Mouse (Mus musculus) spleen, adult 2 months (tissue): ENCODE measurements around the gene Rorb. TPM values are rescaled to one million over a fixed set of nuclear protein-coding genes. Genes with fewer than 3 reads are reported as not detected.

Experiments used
- DNase-seq, 2 experiments: peaks; one replicate each; pipeline versions ENCODE4 v3.0.0 to v3.0.0-alpha.2; 2012 to 2021; ENCODE audit warnings: low spot score in 2 of 2, low read depth in 1 of 2
- H3K27ac ChIP-seq: fragments of 200-500 bp; 2 replicates; pipeline ENCODE4 v1.5.1; 2012; ENCODE audit warnings: low read length, inconsistent platforms; ENCODE audit not compliant: insufficient read depth
- H3K27me3 ChIP-seq: fragments of 200-500 bp; 2 replicates; pipeline ENCODE4 v1.6.1; 2012; ENCODE audit warnings: mild to moderate bottlenecking, moderate library complexity, low read length, inconsistent platforms; ENCODE audit not compliant: control insufficient read depth, insufficient read depth
- H3K36me3 ChIP-seq: fragments of 200-500 bp; 2 replicates; pipeline ENCODE4 v1.6.1; 2012; ENCODE audit warnings: mild to moderate bottlenecking, low read length, inconsistent platforms; ENCODE audit not compliant: control insufficient read depth, insufficient read depth
- H3K4me1 ChIP-seq: fragments of 200-500 bp; 2 replicates; pipeline ENCODE4 v1.6.1; 2011; ENCODE audit warnings: inconsistent platforms; ENCODE audit not compliant: control insufficient read depth, insufficient read depth, insufficient read length
- H3K4me3 ChIP-seq: fragments of 200-500 bp; 2 replicates; pipeline ENCODE4 v1.5.1; 2011; ENCODE audit warnings: mild to moderate bottlenecking, inconsistent platforms; ENCODE audit not compliant: insufficient read depth, insufficient read length; ENCODE audit errors: extremely low read depth
- CTCF ChIP-seq: fragments of 200-500 bp; IDR thresholded peaks from 2 replicates; pipeline ENCODE4 v1.5.1; 2011; ENCODE audit warnings: mild to moderate bottlenecking, inconsistent platforms; ENCODE audit not compliant: insufficient read depth, insufficient read length, insufficient replicate concordance; ENCODE audit errors: extremely low read depth
- POLR2A ChIP-seq: fragments of 200-500 bp; IDR thresholded peaks from 2 replicates; pipeline ENCODE4 v1.6.1; 2011; ENCODE audit warnings: low read depth, low read length, inconsistent platforms
- WGBS: fragments of 180-500 bp; shearing (Covaris S2); methylation state at CpG from one replicate; pipeline ENCODE4 v1.1.7; 2018; 5-methylcytosine and 5-hydroxymethylcytosine counted together
- polyA plus RNA-seq: library from polyadenylated mRNA; depleted of rRNA; stranded (reverse); fragments of >200 nt; gene quantifications from 2 replicates; pipeline ENCODE4 v1.2.3, GENCODE M21; 2012

Gene Rorb
- polyA plus RNA-seq, 1 experiment, result not detected

- H3K27me3 ChIP-seq, result no peaks in the 10 kb centered on the region
- no peaks in the 10 kb centered on the region for H3K36me3 ChIP-seq
- no peak for TF ChIP-seq CTCF
- no peak for TF ChIP-seq POLR2A
- H3K4me1 ChIP-seq, result no peaks in the 10 kb centered on the region
- H3K4me3 ChIP-seq, result no peak overlapping the region
- H3K27ac ChIP-seq, result no peak overlapping the region
- WGBS, result 79% methylated on average over 8 of the region's 8 CpGs
- DNase-seq, result no peak
Observed at GRCm38 (mm10) chr19:19077880-19078279, 33.1 kb downstream of the Rorb start.

GRCm38 (mm10) chr19:19074756-19075155, 36.2 kb downstream of the Rorb start:
- Histone ChIP-seq H3K27ac (no peak overlapping the region), H3K36me3 (no peaks in the 10 kb centered on the region), H3K4me1 (no peaks in the 10 kb centered on the region), H3K27me3 (no peaks in the 10 kb centered on the region), H3K4me3 (no peak overlapping the region)
- whole genome bisulfite sequencing, result 85% methylated on average over 6 of the region's 6 CpGs
- no peak for DNase-seq
- TF ChIP-seq CTCF, result no peak
- TF ChIP-seq POLR2A, result no peak

GRCm38 (mm10) chr19:19058710-19059398, 52.1 kb downstream of the Rorb start:
- no peak for DNase-seq
- no peak overlapping the region for H3K4me3 ChIP-seq
- no peak overlapping the region for H3K27ac ChIP-seq
- 67% methylated on average over 10 of the region's 10 CpGs for WGBS
- no peaks in the 10 kb centered on the region for H3K27me3 ChIP-seq
- no peaks in the 10 kb centered on the region for H3K36me3 ChIP-seq
- H3K4me1 ChIP-seq, result no peaks in the 10 kb centered on the region
- TF ChIP-seq CTCF, result no peak
- no peak for TF ChIP-seq POLR2A

DNA sequence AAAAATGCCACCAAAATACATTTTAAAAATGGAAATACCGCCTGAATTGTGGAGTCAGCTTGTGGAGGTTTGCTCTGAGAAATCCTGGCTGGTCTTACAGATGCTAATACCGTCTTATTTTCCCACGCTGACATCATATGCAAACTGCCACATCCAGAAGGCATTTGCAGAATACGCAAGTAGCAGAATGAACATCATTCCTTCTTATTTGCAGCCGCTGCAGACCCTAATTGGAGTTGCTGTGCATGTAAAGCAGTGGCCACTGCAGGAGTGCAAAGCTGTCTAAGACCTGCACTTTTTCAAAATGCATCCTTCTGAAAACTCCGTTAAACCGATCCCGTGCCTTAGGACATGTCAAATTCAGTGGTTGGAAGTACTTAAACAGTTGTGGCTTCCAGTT, 52.8 kb downstream of the Rorb start:
- Histone ChIP-seq H3K27me3 (no peaks in the 10 kb centered on the region), H3K36me3 (no peaks in the 10 kb centered on the region), H3K4me3 (no peak overlapping the region), H3K4me1 (no peaks in the 10 kb centered on the region), H3K27ac (no peak overlapping the region)
- TF ChIP-seq CTCF, result no peak
- TF ChIP-seq POLR2A, result no peak
- no peak for DNase-seq
- WGBS, result 90% methylated on average over 8 of the region's 8 CpGs

DNA sequence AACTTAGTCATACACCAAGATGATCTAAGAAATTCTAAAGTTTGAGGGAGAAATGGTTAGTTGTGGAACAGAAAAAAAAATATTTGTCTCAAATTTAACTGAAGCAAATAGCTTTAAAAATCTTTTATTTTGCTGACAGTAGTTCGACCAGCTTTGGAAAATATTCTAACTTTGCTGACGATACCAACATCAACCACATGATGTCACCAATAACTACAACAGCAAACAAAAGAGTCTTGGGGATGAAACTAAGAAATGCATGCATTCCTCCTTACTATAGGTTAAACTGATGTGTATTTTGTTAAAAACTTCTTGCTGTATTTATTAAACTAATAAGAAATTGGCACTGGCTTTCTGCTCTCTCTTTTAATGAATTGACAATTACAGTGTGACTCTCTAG, 67.9 kb downstream of the Rorb start:
- WGBS, result 41% methylated on average over 2 of the region's 2 CpGs
- no peak for DNase-seq
- Histone ChIP-seq H3K27me3 (no peaks in the 10 kb centered on the region), H3K4me3 (no peak overlapping the region), H3K36me3 (no peaks in the 10 kb centered on the region), H3K4me1 (no peaks in the 10 kb centered on the region), H3K27ac (no peak overlapping the region)
- TF ChIP-seq POLR2A (no peak), CTCF (no peak)

DNA sequence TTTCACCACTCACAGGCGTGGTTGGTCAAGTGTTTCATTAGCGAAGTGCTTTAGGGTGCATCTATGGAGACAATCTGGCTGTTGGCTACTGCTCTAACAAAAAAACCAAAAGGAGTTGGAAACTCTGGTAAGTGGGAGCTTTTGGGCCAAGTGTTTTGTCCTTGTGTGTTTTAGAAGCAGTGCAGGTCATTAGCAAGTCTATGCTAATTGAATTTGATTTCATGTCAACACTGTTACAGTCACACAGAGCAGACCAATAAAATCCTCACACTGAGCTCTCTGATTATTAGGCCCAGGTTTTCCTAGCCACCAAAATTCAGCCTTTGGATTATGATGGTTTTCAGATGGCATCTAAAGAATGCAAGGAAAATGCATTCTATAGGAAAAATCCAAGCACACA, 70.2 kb downstream of the Rorb start:
- Histone ChIP-seq H3K27me3 (no peaks in the 10 kb centered on the region), H3K4me3 (no peak overlapping the region), H3K36me3 (no peaks in the 10 kb centered on the region), H3K27ac (no peak overlapping the region), H3K4me1 (no peaks in the 10 kb centered on the region)
- 61% methylated on average over 2 of the region's 2 CpGs for WGBS
- DNase-seq, result no peak
- TF ChIP-seq CTCF (no peak), POLR2A (no peak)

DNA sequence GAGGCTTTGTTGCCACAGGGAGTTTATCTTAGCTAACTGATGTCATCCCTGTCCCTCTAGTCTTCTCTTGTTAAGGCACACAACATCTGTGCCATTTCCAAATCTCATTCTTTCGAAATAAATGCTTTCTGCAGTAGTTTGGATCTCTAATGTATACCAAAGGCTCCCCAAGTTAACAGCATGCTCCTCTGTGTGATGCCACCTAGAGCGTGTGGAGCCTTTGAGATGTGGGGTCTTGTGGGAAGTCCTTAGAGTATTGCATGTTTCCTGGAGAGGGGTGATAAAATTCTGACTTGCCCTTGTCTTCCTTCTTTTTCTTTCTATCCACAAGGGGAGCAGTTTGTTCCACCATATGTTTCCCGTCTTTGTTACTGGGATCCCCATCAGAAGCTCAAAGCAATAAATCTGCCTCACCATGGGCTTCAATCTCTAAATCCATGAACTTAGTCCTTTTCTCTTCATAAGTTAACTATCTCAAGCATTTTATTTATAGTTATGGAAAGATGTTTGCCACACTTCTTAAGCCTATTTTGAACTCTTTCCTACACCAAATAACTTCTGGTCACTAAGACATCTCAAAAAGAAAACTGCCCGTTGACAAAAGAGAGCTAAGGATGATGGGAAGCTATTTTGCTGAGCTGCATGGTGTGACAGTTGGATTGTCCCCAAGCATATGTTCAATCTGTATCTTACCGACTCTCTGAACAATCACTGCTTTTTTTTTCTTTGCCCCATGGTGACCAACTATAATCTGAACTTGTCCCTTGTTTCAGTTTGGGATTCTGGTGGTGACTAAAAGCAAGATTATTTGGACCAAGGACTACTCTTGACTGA, 76.3 kb downstream of the Rorb start:
- no peaks in the 10 kb centered on the region for H3K4me1 ChIP-seq
- no peaks in the 10 kb centered on the region for H3K36me3 ChIP-seq
- H3K27me3 ChIP-seq, result no peaks in the 10 kb centered on the region
- no peak overlapping the region for H3K27ac ChIP-seq
- TF ChIP-seq POLR2A (no peak), CTCF (no peak)
- no peak overlapping the region for H3K4me3 ChIP-seq
- DNase-seq, result no peak
- WGBS, result 66% methylated on average over 5 of the region's 5 CpGs
